Mouse (Mus musculus) brain, embryonic 14.5 days (tissue): ENCODE results near the gene Vmn1r125. TPM values are rescaled to one million over a fixed set of nuclear protein-coding genes. Genes with fewer than 3 reads are reported as not detected.
"Not testable (repeated sequence)": the region's sequence is repeated elsewhere in the genome, so short reads cannot be mapped to it uniquely, and the experiment has no call there.

Source experiments
- DNase-seq: peaks from one replicate; pipeline ENCODE4 v3.0.0-alpha.2; 2011; ENCODE audit warnings: low read depth
- polyA plus RNA-seq: library from polyadenylated mRNA; depleted of rRNA; stranded (reverse); fragments of >200 nt; gene quantifications from 2 replicates; pipeline ENCODE4 v1.2.3, GENCODE M21; 2012; rRNA removed

Gene Vmn1r125
- not detected in 2 replicates for polyA plus RNA-seq

DNA sequence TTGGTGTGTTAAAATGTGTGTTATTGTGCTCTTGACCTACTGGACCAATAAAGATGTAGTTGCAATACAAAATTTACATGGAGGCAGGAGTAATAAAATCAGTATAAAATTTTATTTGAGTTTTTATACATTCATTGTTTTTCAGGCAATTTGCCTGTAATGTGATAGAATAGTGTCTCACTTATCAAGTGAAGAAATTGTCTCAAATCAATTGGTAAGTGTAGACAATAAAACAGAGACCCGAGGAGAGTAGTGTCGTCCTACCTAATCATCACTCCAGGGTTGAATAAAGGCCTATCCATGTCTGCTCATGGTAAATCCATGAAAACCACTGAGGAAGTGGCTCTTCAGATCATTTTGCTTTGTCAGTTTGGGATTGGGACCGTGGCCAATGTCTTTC is at the start of gene Vmn1r125:
TSS of gene Vmn1r125 (plus strand) at position 301 of the 400 bp plus-strand sequence.
- DNase-seq: not testable (repeated sequence)

DNA sequence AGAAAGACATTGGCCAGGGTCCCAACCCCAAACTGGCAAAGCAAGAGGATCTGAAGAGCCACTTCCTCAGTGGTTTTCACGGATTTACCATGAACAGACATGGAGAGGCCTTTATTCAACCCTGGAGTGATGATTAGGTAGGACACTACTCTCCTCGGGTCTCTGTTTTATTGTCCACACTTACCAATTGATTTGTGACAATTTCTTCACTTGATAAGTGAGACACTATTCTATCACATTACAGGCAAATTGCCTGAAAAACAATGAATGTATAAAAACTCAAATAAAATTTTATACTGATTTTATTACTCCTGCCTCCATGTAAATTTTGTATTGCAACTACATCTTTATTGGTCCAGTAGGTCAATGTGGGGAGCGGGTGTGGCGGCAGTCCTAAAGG is 11.5 kb upstream of the Vmn1r125 start, which contains the start of gene Vmn1r124:
TSS of gene Vmn1r124 (minus strand) at position 101 of the 400 bp plus-strand sequence.
- DNase-seq: not testable (repeated sequence)

DNA sequence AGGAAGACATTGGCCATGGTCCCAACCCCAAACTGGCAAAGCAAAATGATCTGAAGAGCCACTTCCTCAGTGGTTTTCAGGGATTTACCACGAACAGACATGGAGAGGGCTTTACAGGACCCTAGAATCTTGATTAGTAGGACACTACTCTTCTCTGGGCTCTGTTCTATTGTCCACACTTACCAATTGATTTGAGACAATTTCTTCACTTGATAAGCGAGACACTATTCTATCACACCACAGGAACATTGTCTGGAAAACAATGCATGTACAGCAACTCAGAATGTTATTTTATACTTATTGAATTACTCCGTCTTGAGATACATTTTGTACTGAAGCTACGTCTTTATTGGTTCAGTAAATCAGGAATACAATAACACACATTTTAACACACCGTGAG is 29.4 kb downstream of the Vmn1r125 start, which contains the start of gene Vmn1r126:
TSS of gene Vmn1r126 (minus strand) at position 101 of the 400 bp plus-strand sequence.
- DNase-seq: not testable (repeated sequence)

DNA sequence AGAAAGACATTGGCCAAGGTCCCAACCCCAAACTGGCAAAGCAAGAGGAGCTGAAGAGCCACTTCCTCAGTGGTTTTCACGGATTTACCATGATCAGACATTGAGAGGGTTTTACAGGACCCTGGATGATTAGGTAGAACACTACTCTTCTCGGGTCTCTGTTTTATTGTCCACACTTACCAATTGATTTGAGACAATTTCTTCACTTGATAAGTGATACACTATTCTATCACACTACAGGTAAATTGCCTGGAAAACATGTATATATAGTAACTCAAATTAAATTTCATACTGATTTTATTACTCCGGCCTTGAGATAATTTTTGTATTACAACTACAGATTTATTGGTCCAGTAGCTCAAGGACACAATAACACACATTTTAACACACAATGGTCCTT is 47.8 kb downstream of the Vmn1r125 start, which contains the start of gene Vmn1r127:
TSS of gene Vmn1r127 (minus strand) at position 101 of the 400 bp plus-strand sequence.
- DNase-seq: not testable (repeated sequence)

Other genes with a start within 250 kb of the Vmn1r125 start
- not detected in 2 replicates for gene Vmn1r120, start 218.4 kb upstream of the Vmn1r125 start, polyA plus RNA-seq
- gene Vmn1r121, start 173.7 kb upstream of the Vmn1r125 start, polyA plus RNA-seq: not detected in 2 replicates
- gene Vmn1r122, start 138.1 kb upstream of the Vmn1r125 start, polyA plus RNA-seq: not detected in 2 replicates
- gene Vmn1r123, start 110.0 kb upstream of the Vmn1r125 start, polyA plus RNA-seq: not detected in 2 replicates
- not detected in 2 replicates for gene Gm5157, start 81.8 kb upstream of the Vmn1r125 start, polyA plus RNA-seq
- gene Vmn1r124, start 11.6 kb upstream of the Vmn1r125 start, polyA plus RNA-seq: not detected in 2 replicates
- gene Vmn1r126, start 29.3 kb downstream of the Vmn1r125 start, polyA plus RNA-seq: not detected in 2 replicates
- gene Vmn1r127, start 47.7 kb downstream of the Vmn1r125 start, polyA plus RNA-seq: not detected in 2 replicates
- gene Vmn1r128, start 77.2 kb downstream of the Vmn1r125 start, polyA plus RNA-seq: not detected in 2 replicates
- gene Vmn1r129, start 89.1 kb downstream of the Vmn1r125 start, polyA plus RNA-seq: not detected in 2 replicates
- not detected in 2 replicates for gene Gm6882, start 160.6 kb downstream of the Vmn1r125 start, polyA plus RNA-seq
- gene Vmn1r130, start 239.6 kb downstream of the Vmn1r125 start, polyA plus RNA-seq: not detected in 2 replicates